Mouse (Mus musculus) heart, adult 2 months (tissue): ENCODE measurements around the gene Alppl2. TPM values are rescaled to one million over a fixed set of nuclear protein-coding genes. Genes with fewer than 3 reads are reported as not detected.

Experiments
- DNase-seq, 2 experiments: peaks; one replicate each; pipeline ENCODE4 v3.0.0; 2021
- H3K27ac ChIP-seq: fragments of 200-600 bp; 2 replicates; pipeline ENCODE4 v1.8.1; 2022
- H3K27me3 ChIP-seq: fragments of 200-500 bp; 2 replicates; pipeline ENCODE4 v1.6.1; 2012; ENCODE audit warnings: mild to moderate bottlenecking, low read length, inconsistent platforms, mixed read lengths; ENCODE audit not compliant: control insufficient read depth, insufficient read depth
- H3K36me3 ChIP-seq: fragments of 200-500 bp; 2 replicates; pipeline ENCODE4 v1.6.1; 2012; ENCODE audit warnings: low read length, inconsistent platforms; ENCODE audit not compliant: control insufficient read depth, insufficient read depth
- H3K4me1 ChIP-seq: fragments of 200-500 bp; 2 replicates; pipeline ENCODE4 v1.6.1; 2011; ENCODE audit warnings: low read length; ENCODE audit not compliant: control insufficient read depth, insufficient read depth
- H3K4me3 ChIP-seq: fragments of 200-600 bp; 2 replicates; pipeline ENCODE4 v1.8.1; 2022
- H3K79me2 ChIP-seq: fragments of 200-500 bp; replicated peaks from 2 replicates; pipeline ENCODE4 v1.6.1; 2012; ENCODE audit warnings: mild to moderate bottlenecking, inconsistent platforms, low read length, moderate library complexity, mixed read lengths; ENCODE audit not compliant: control insufficient read depth, insufficient read depth
- H3K9ac ChIP-seq: fragments of 200-500 bp; 2 replicates; pipeline ENCODE4 v1.6.1; 2012; ENCODE audit warnings: low read depth, mild to moderate bottlenecking, control low read depth, inconsistent platforms, low read length, mixed read lengths
- CTCF ChIP-seq: fragments of 200-600 bp; IDR thresholded peaks from 2 replicates; pipeline ENCODE4 v1.8.1; 2022; ENCODE audit warnings: antibody characterized with exemption, mild to moderate bottlenecking, moderate library complexity
- EP300 ChIP-seq: fragments of 200-500 bp; IDR thresholded peaks from 2 replicates; pipeline ENCODE4 v1.6.1; 2011; ENCODE audit warnings: low read depth, low read length, control low read depth; ENCODE audit not compliant: insufficient read depth
- POLR2A ChIP-seq: fragments of 200-500 bp; IDR thresholded peaks from 2 replicates; pipeline ENCODE4 v1.6.1; 2011; ENCODE audit warnings: mild to moderate bottlenecking, low read depth, low read length, control low read depth; ENCODE audit not compliant: insufficient read depth
- WGBS: fragments of 180-500 bp; shearing (Covaris S2); methylation state at CpG from one replicate; pipeline ENCODE4 v1.1.7; 2018; 5-methylcytosine and 5-hydroxymethylcytosine counted together
- intact Hi-C: fragments of 180-260 bp; cut with DNase I; formaldehyde crosslinking; loops from one replicate; pipeline ENCODE4 v1.15.1; 2025
- polyA plus RNA-seq: library from polyadenylated mRNA; depleted of rRNA; stranded (reverse); fragments of >200 nt; gene quantifications from 2 replicates; pipeline ENCODE4 v1.2.3, GENCODE M21; 2012
- total RNA-seq, 2 experiments: library from RNA; stranded (reverse); gene quantifications; 2 replicates each; pipeline ENCODE4 v1.2.3; 2021

Gene Alppl2
- total and polyA plus RNA-seq, 3 experiments = not detected

DNA sequence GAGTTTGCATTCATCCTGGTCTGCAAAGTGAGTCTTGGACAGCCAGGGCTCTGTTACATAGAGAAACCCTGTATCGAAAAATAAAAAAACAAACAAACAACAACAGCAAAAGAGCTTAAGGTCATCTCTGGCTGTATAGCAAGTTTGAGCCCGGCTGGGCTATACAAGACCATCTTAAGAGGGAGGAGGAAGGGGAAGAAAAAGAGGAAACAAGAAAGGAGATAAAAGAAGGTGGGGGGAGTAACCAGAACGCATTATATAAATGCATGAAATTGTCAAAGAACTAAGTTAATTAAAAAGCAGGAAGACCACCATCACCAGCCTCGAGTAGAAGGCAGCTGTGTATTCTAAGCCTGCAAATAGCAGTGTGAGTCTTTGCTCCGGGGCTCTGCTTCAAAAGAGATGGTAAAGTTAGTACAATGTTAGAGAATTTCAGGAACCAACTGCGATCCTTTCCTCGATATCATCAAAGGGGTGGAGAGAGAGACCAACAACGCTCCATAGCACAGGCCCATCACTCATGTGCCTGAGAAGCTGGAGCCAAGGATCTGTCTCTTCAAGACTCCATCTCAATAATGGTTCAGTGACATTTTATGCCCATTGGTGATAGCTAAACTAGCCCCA is 30.6 kb downstream of the Alppl2 start:
- Histone ChIP-seq H3K36me3 (no peaks in the 10 kb centered on the region), H3K27me3 (no peaks in the 10 kb centered on the region), H3K27ac (no peak overlapping the region), H3K4me3 (no peak overlapping the region), H3K4me1 (no peaks in the 10 kb centered on the region), H3K79me2 (no peaks in the 10 kb centered on the region), H3K9ac (no peak overlapping the region)
- intact Hi-C loops = no loop called here
- WGBS = 68% methylated on average over 8 of the region's 8 CpGs
- TF ChIP-seq CTCF (no peak), EP300 (no peak), POLR2A (no peak)
- DNase-seq = no peak

DNA sequence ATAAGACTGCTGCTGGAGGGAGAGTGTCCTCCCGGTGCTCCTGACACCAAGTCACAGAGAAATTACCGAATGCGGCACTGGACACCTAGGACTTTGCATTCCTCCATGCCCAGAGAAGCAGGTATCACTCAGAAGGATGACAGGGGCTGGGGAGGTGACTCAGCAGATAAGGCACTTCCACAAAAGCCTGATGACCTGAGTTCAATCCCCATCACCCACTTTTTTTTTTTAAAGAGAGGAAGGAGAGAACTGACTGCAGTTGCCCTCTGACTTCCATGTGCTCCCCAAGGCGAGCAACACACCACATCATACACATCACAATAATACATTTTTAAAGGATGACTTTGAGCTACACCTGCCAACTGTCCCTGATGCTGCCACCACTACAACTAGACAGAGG is 32.7 kb downstream of the Alppl2 start:
- no peak overlapping the region for H3K4me3 ChIP-seq
- WGBS = 66% methylated on average over 4 of the region's 4 CpGs
- H3K79me2 ChIP-seq = no peaks in the 10 kb centered on the region
- H3K27me3 ChIP-seq = no peaks in the 10 kb centered on the region
- H3K36me3 ChIP-seq = no peaks in the 10 kb centered on the region
- H3K4me1 ChIP-seq = no peaks in the 10 kb centered on the region; the same call in 1 of the 2 replicates
- no peak overlapping the region for H3K9ac ChIP-seq
- intact Hi-C loops = no loop called here
- DNase-seq = no peak
- no peak overlapping the region for H3K27ac ChIP-seq
- TF ChIP-seq POLR2A (no peak), EP300 (no peak), CTCF (no peak)

DNA sequence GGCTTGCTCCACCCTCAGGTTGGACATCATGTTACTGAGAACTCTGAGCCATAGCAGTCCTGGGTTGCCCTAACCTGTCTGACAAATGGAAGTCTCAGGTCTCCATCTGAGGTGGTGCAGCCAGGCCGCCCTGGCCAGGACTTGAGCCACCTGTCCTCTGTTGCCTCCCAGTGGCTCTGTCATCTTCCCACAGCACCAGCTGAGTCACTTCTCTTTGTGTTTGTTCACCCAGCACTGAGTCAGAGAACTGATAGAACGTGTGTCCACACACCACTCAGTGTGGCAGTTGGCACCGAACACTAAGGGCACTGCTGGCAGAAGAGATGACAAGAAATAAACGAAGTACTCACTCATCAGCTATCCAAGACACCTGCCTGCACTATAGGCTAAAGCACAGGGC is 38.4 kb downstream of the Alppl2 start:
- Histone ChIP-seq H3K36me3 (no peaks in the 10 kb centered on the region), H3K4me1 (no peaks in the 10 kb centered on the region; the same call in 1 of the 2 replicates), H3K4me3 (no peak overlapping the region), H3K9ac (no peak overlapping the region), H3K79me2 (no peaks in the 10 kb centered on the region), H3K27me3 (no peaks in the 10 kb centered on the region), H3K27ac (no peak overlapping the region)
- intact Hi-C loops = no loop called here
- DNase-seq = no peak
- no peak for TF ChIP-seq POLR2A
- TF ChIP-seq CTCF = no peak
- TF ChIP-seq EP300 = no peak
- WGBS = 79% methylated on average over 4 of the region's 4 CpGs

DNA sequence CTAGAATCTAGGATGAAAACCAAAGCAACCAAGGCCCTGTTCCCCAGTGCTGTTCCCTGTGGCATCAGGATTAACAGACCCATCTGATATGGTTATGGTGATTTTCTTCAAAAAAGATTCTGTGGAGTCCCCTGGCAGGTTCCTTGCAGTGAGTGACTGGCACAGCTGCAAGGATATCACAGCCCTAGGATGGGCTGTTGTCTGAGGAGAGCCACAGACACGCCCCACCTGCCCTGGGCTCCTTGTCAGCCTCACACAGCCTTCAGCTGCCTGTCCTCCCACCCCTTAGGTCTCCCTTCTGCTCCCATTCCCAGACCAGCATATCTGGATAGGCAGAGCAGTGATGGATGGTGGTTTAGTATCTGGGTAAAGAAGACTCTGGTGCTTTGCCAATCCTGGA is 39.0 kb downstream of the Alppl2 start:
- no peak for DNase-seq
- no peaks in the 10 kb centered on the region for H3K79me2 ChIP-seq
- no peaks in the 10 kb centered on the region; the same call in 1 of the 2 replicates for H3K4me1 ChIP-seq
- intact Hi-C loops = no loop called here
- no peak for TF ChIP-seq CTCF
- no peak for TF ChIP-seq EP300
- TF ChIP-seq POLR2A = no peak
- no peak overlapping the region for H3K9ac ChIP-seq
- WGBS = 100% methylated on average over 1 of the region's 1 CpGs
- H3K27ac ChIP-seq = no peak overlapping the region
- no peaks in the 10 kb centered on the region for H3K36me3 ChIP-seq
- no peak overlapping the region for H3K4me3 ChIP-seq
- no peaks in the 10 kb centered on the region for H3K27me3 ChIP-seq

DNA sequence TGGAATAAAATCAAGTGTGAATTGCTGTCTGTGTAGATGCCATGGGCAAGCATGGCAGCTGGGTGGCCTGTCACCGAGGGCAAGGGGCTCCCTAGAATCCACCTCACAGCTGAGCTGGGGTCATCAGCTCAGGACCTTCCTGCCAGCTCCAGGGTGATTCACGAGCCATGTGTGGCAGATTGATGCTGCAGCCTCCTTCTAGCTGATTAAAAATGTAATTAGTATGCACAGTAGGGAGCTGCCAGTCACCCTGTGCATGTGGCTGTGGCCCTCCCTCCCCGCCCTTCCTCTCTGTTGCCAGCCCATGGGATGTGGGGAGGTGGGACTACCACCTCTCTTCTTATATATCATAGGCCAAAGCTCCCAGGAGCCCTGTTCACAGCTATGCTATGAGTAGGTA is 39.7 kb downstream of the Alppl2 start:
- intact Hi-C loops = no loop called here
- H3K36me3 ChIP-seq = no peaks in the 10 kb centered on the region
- no peak overlapping the region for H3K27ac ChIP-seq
- H3K4me1 ChIP-seq = no peaks in the 10 kb centered on the region; the same call in 1 of the 2 replicates
- H3K4me3 ChIP-seq = no peak overlapping the region
- WGBS = 87% methylated on average over 3 of the region's 3 CpGs
- H3K79me2 ChIP-seq = no peaks in the 10 kb centered on the region
- no peaks in the 10 kb centered on the region for H3K27me3 ChIP-seq
- no peak for DNase-seq
- H3K9ac ChIP-seq = no peak overlapping the region
- TF ChIP-seq POLR2A (no peak), CTCF (no peak), EP300 (no peak)

DNA sequence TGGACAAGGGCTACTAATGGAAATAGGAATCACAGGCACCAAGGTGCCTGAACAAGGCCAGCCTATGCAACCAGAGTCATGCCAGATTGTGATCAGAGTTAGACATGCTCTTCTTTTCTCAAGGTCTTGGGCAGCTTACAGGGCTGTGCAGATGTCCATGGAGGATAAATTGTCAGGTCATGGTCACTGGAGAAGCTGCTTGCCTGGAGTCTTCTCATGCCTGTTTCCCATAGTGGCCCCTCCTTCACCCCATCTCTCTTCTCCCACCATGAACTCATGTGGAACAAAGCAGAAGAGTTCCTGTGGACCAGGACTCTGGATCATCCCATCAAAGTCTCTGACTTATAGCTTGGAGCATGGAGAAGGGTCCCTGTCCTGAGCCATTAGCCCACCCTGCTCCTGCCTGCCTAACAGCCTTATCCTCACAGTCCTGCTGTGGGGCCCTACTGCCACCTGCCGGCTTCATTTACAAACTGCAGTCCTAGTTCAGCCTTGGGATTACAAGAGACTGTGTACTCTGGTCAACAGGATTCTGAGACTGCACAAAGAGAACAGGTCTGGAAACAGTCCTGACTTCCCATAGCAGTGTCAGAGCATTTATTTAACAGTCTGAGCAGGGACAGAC is 47.8 kb downstream of the Alppl2 start:
- intact Hi-C loops = loop anchor here (1.0 to 10.0 kb wide), 6 partner anchors 75 to 428 kb away; partner anchors contain the start of gene Prss56
- 0% methylated on average over 1 of the region's 1 CpGs for WGBS

More for the DNA sequence above, 47.8 kb downstream of the Alppl2 start:
- TF ChIP-seq EP300 (peak; percentile 78; the same call in 1 of the 2 replicates), CTCF (peak; percentile 98; the same call in 1 of the 2 replicates), POLR2A (no peak)
- Histone ChIP-seq H3K4me3 (no peak overlapping the region), H3K4me1 (no peaks in the 10 kb centered on the region), H3K36me3 (no peaks in the 10 kb centered on the region), H3K9ac (no peak overlapping the region), H3K79me2 (no peaks in the 10 kb centered on the region), H3K27me3 (no peaks in the 10 kb centered on the region), H3K27ac (no peak overlapping the region)
- DNase-seq = peak; percentile 59 to 82
